ENCODE assay signal across 14 mouse cellular contexts in the genomic region with DNA sequence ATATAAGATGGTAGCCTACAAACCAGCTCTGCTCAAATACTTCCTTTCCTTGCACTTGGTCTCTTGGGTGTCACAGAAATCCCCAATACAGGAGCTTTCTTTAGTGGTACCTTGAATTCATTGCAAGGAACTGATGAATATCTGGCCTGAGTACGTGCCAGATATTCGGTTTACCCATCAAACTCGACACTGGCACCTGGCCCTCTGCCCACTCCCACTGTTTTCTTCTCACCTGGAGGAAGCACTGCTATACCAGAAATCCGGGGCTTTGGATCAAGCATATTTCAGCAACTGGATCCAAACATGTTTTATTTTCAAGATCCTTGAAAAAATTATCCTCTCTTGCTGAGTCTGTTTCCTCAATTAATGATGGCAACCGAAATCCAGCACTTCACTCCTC.
"Had no signal": no experiment of that assay in that cellular context is flagged by ENCODE, and none has a peak within 500 bp of the region (broad histone marks: within the 10 kb centered on the region; RNA-seq: fewer than 3 reads in every experiment).

No protein-coding gene starts in this region.

- DNase-seq: gastrocnemius, adult 2 months; gastrocnemius, postnatal 10 days; gastrocnemius, postnatal 25 days; heart, adult 18-20 months; heart, postnatal 10 days; heart, postnatal 4 days; kidney, adult 18-20 months; kidney, adult 8-10 months; kidney, postnatal 10 days; kidney, postnatal 25 days; kidney, postnatal 4 days; liver; liver, embryonic 13.5 days; liver, postnatal 0 days had no signal
